Mouse (Mus musculus) liver, embryonic 16.5 days (tissue): ENCODE results near the gene Rrm2. TPM values are rescaled to one million over a fixed set of nuclear protein-coding genes. Genes with fewer than 3 reads are reported as not detected.
"Not testable (repeated sequence)": the region's sequence is repeated elsewhere in the genome, so short reads cannot be mapped to it uniquely, and the experiment has no call there.

Experiments used
- ATAC-seq: fragments of 200-750 bp; cut with Nextera tagmentation; 2 replicates; pipeline ENCODE4 v1.8.0; 2017; ENCODE audit warnings: low read depth, mild to moderate bottlenecking, moderate number of reproducible peaks, moderate library complexity
- H3K27ac ChIP-seq: fragments of 300-500 bp; sonication (generic); 2 replicates; pipeline ENCODE4 v1.5.1; 2014; ENCODE audit warnings: mild to moderate bottlenecking, low read length
- H3K27me3 ChIP-seq: fragments of 300-500 bp; sonication (generic); 2 replicates; pipeline ENCODE4 v1.6.1; 2014; ENCODE audit warnings: low read depth, low read length, mixed read lengths; ENCODE audit not compliant: control insufficient read depth, insufficient read depth
- H3K36me3 ChIP-seq: fragments of 300-500 bp; sonication (generic); 2 replicates; pipeline ENCODE4 v1.6.1; 2014; ENCODE audit warnings: mild to moderate bottlenecking; ENCODE audit not compliant: control insufficient read depth, insufficient read depth
- H3K4me1 ChIP-seq: fragments of 300-500 bp; sonication (generic); 2 replicates; pipeline ENCODE4 v1.6.1; 2014; ENCODE audit warnings: low read depth, low read length, mixed read lengths; ENCODE audit not compliant: control insufficient read depth
- H3K4me2 ChIP-seq: fragments of 300-500 bp; sonication (generic); 2 replicates; pipeline ENCODE4 v1.6.1; 2014; ENCODE audit warnings: low read depth, low read length, mixed read lengths
- H3K4me3 ChIP-seq: fragments of 300-500 bp; sonication (generic); 2 replicates; pipeline ENCODE4 v1.5.1; 2014; ENCODE audit warnings: low read depth, mild to moderate bottlenecking, low read length
- H3K9ac ChIP-seq: fragments of 300-500 bp; sonication (generic); 2 replicates; pipeline ENCODE4 v1.6.1; 2014; ENCODE audit warnings: low read depth, low read length
- H3K9me3 ChIP-seq: fragments of 300-500 bp; sonication (generic); replicated peaks from 2 replicates; pipeline ENCODE4 v1.6.1; 2016; ENCODE audit warnings: low read length; ENCODE audit not compliant: control insufficient read depth
- WGBS: fragments of 180-500 bp; shearing (Covaris S2); extraction: QIAGEN DNeasy Blood & Tissue Kit; methylation state at CpG from one replicate; pipeline ENCODE4 v1.1.7; 2014; ENCODE audit not compliant: insufficient replicate concordance; 5-methylcytosine and 5-hydroxymethylcytosine counted together
- polyA plus RNA-seq: library from polyadenylated mRNA; unstranded; fragments of >200 nt; fragmentation: Nextera tagmentation; extraction: Ambion mirVana; gene quantifications from 2 replicates; pipeline ENCODE4 v1.2.1, GENCODE M21; 2015

The Rrm2 gene
- polyA plus RNA-seq, 1 experiment from 2014 or later: 418 TPM

DNA sequence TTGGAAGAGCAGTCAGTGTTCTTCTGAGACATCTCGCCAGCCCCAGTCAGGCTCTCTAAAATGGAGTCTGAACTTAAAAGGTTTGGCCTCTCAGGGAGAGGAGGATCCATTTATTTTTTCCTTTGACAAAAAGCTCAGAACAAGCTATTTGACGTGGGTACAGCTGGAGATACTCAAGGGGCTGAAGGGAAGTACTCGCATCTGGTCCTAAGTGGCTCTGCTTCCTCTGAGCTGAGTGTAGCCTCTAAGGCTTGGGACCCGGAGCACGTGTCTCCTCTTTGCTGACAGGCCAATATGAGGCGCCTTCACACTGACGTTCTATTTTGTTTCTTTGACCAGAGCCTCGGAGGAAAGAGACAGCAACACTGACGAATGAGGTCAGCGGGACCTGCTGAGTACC lies 8.5 kb upstream of the Rrm2 start:
- H3K4me1 ChIP-seq: peaks cover 25% of the 10 kb centered on the region
- no peaks in the 10 kb centered on the region for H3K36me3 ChIP-seq
- no peak overlapping the region for H3K4me3 ChIP-seq
- H3K9me3 ChIP-seq: no peaks in the 10 kb centered on the region
- no peak for ATAC-seq
- no peak overlapping the region for H3K27ac ChIP-seq
- H3K9ac ChIP-seq: no peak overlapping the region
- no peak overlapping the region for H3K4me2 ChIP-seq
- 62% methylated on average over 10 of the region's 10 CpGs for WGBS
- no peaks in the 10 kb centered on the region; the same call in 1 of the 2 replicates for H3K27me3 ChIP-seq

DNA sequence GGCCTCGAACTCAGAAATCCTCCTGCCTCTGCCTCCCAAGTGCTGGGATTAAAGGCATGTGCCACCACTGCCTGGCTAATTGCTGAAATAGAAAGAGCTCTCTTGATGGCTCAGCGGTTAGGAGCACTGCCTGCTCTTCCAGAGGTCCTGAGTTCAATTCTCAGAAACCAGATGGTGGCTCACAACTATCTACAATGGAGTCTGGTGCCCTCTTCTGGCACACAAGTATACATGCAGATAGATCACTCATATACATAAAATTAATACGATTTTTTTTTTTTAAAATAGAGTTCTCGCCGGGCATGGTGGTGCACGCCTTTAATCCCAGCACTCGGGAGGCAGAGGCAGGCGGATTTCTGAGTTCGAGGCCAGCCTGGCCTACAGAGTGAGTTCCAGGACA lies 6.4 kb upstream of the Rrm2 start:
- H3K36me3 ChIP-seq, H3K27ac ChIP-seq, H3K9me3 ChIP-seq, H3K9ac ChIP-seq, ATAC-seq, H3K4me2 ChIP-seq, H3K27me3 ChIP-seq, H3K4me3 ChIP-seq: not testable (repeated sequence)
- WGBS: 70% methylated on average over 9 of the region's 9 CpGs
- H3K4me1 ChIP-seq: peaks cover 45% of the 10 kb centered on the region

DNA sequence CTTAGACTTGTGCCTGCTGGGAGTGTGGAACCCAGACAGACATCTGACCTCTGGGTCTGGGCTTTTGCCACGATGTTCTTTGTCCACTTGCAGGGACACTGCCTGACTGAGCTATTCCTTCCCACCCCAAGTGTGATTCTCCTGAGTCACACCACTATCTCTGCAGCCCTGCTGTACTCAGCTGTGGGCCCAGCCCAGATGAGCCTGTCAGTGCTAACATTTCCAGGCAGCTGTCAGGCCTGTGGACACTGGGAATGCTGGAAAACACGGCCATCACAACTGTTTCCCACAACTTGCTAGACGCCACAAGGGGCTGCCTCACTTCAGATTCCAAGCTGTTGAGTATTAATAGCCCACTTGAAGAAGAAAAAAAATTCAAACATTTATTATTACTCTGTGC lies 5.0 kb upstream of the Rrm2 start:
- H3K4me2 ChIP-seq: peak overlapping the region; percentile 34
- WGBS: 68% methylated on average over 3 of the region's 3 CpGs
- no peaks in the 10 kb centered on the region for H3K27me3 ChIP-seq
- no peaks in the 10 kb centered on the region for H3K36me3 ChIP-seq
- no peaks in the 10 kb centered on the region for H3K9me3 ChIP-seq
- peaks cover 44% of the 10 kb centered on the region for H3K4me1 ChIP-seq
- H3K9ac ChIP-seq: peak overlapping the region; percentile 38
- no peak overlapping the region for H3K4me3 ChIP-seq
- peak; percentile 74 for ATAC-seq
- peak overlapping the region; percentile 85 for H3K27ac ChIP-seq

DNA sequence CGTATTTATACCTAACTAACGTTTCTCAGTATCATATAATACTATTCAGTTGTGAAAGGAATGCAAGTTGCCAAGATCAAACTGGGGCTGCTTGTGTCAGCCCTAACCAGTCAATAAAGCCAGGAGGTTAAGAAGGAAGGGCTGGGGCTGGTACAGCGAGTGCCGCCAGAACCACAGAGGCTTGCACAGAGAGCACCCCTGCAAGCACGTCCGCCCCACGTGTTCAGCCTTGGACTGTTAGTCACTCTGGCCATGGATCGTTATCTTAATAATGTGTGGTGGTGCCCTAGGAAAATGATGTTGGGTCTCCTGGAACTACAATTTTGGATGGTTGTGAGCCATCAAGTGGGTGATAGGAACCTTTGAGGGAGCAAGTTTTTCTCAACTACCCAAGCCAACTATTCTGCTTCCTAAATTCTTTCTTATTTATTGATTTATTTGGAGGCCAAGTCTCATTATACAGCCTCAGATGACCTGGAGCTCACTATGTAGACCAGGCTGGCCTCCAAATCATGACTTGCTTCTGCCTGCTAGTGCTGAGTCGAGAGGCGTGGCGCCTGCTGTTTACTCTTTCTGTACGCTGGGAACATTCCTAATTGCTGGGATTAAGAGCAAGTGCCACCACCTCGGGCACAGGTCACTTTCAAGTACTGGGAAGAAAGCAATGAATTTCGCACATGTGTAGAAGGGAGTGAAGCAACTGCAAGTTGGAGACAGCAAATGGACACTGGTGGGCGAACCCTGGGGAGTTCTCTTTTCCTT lies 2.4 kb upstream of the Rrm2 start:
- 67% methylated on average over 15 of the region's 15 CpGs for WGBS
- ATAC-seq: peak; percentile 26
- Histone ChIP-seq H3K4me3 (peak overlapping the region; percentile 97), H3K36me3 (peaks cover 12% of the 10 kb centered on the region), H3K4me1 (peaks cover 49% of the 10 kb centered on the region), H3K27ac (peak overlapping the region; percentile 89), H3K9ac (peak overlapping the region; percentile 94), H3K9me3 (no peaks in the 10 kb centered on the region), H3K27me3 (no peaks in the 10 kb centered on the region), H3K4me2 (peak overlapping the region; percentile 56)

DNA sequence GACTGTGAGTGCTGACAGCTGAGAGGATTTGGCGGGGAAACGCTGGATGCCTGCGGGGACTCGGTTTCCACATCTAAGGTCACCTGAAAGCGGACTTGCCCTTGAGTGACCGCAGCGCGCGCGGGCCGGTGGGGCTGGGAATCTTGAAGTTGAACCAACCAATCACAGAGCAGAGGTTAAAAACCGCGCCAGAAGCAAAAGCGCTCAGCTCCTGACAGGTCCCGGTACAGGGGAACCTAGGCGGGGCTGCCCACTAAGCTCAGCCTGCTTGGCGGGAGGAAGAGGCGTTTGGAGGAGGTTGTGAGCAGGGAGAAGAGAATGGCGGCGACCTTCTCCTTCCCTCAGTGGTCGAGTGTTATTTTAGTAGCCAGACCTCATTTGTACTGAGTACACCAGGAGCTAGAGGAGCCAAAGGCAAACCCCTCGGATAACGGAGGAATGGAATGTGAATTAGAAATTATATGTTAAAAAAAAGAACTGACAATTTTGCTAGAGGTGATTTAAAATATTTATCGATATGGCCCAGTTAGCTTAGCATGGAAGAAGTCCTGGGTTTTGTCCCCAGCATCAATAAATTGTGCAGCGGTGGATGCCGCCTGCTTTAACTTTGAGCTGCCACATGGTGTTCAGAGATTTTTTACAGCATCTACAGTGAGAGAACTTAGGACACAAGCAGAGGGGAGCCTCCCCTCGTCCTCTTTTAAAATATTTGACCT lies 1.1 kb upstream of the Rrm2 start:
- Histone ChIP-seq H3K4me3 (peak overlapping the region; percentile 97), H3K36me3 (peaks cover 24% of the 10 kb centered on the region), H3K9ac (peak overlapping the region; percentile 94), H3K27ac (peak overlapping the region; percentile 89), H3K27me3 (no peaks in the 10 kb centered on the region), H3K4me2 (peak overlapping the region; percentile 56), H3K9me3 (no peaks in the 10 kb centered on the region), H3K4me1 (peaks cover 61% of the 10 kb centered on the region)
- ATAC-seq: peak; percentile 63
- WGBS: under 1% methylated on average over 27 of the region's 27 CpGs

DNA sequence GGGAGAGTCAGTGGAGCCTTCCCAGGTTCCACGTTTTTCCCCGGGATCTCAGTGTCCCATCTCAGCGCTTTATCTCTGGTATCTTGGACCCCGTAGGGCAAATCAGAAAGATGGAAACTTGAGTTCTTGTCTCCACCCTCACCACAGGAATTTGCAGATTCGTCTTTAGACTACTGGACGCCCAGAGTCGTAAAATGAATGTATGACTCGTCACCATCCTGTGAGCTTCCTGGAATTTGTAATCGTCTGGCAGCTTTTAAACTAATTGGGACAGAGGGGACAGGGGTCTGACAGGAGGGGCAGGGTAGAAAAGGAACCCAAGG lies 600 bp upstream of the Rrm2 start:
- Histone ChIP-seq H3K36me3 (peaks cover 29% of the 10 kb centered on the region), H3K27me3 (no peaks in the 10 kb centered on the region), H3K9ac (peak overlapping the region; percentile 94), H3K4me2 (peak overlapping the region; percentile 56), H3K4me1 (peaks cover 63% of the 10 kb centered on the region), H3K9me3 (no peaks in the 10 kb centered on the region), H3K4me3 (peak overlapping the region; percentile 97), H3K27ac (peak overlapping the region; percentile 89)
- no peak for ATAC-seq
- WGBS: under 1% methylated on average over 9 of the region's 9 CpGs

DNA sequence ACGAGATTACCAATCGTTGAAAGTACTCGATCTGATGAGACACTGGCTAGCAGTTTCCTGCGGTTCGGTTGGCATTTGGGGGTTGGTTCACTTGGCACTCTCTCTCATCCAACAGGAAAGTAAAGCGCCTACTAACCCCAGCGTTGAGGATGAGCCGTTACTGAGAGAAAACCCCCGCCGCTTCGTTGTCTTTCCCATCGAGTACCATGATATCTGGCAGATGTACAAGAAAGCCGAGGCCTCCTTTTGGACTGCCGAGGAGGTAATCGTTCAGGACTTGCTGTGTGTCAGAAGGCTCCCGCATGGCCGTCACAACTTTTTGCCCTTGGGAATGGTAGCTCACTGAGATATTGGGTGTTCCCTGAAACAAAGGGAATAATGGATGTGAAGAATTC lies 780 bp downstream of the Rrm2 start:
- WGBS: under 1% methylated on average over 17 of the region's 17 CpGs
- no peak for ATAC-seq
- H3K9me3 ChIP-seq: no peaks in the 10 kb centered on the region
- no peaks in the 10 kb centered on the region for H3K27me3 ChIP-seq
- H3K4me3 ChIP-seq: peak overlapping the region; percentile 97
- peaks cover 58% of the 10 kb centered on the region for H3K4me1 ChIP-seq
- peak overlapping the region; percentile 95 for H3K9ac ChIP-seq
- peak overlapping the region; percentile 56 for H3K4me2 ChIP-seq
- H3K36me3 ChIP-seq: peaks cover 43% of the 10 kb centered on the region
- H3K27ac ChIP-seq: peak overlapping the region; percentile 86

DNA sequence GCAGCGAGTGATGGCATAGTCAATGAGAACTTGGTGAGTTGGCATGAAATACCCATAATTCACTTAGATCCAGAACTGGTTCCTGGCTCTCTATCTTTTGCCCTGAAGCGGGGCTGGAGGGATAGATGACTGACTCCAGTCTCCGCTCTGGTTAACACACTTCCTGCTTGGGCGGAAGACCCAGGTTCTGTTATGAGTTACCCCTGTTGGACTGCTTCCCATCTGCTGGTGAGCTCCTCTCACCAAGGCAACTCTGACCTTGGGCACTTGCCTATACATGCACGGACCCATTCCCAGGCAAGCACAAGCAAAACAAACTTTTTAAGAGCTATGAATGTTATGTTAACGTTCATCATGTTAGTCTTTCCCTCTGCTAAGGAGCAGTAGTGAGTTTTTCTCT lies 1.4 kb downstream of the Rrm2 start:
- Histone ChIP-seq H3K9me3 (no peaks in the 10 kb centered on the region), H3K4me2 (peak overlapping the region; percentile 56), H3K9ac (peak overlapping the region; percentile 95), H3K27ac (peak overlapping the region; percentile 86), H3K4me1 (peaks cover 56% of the 10 kb centered on the region), H3K4me3 (peak overlapping the region; percentile 97), H3K27me3 (no peaks in the 10 kb centered on the region), H3K36me3 (peaks cover 46% of the 10 kb centered on the region)
- 12% methylated on average over 6 of the region's 6 CpGs for WGBS
- ATAC-seq: no peak

DNA sequence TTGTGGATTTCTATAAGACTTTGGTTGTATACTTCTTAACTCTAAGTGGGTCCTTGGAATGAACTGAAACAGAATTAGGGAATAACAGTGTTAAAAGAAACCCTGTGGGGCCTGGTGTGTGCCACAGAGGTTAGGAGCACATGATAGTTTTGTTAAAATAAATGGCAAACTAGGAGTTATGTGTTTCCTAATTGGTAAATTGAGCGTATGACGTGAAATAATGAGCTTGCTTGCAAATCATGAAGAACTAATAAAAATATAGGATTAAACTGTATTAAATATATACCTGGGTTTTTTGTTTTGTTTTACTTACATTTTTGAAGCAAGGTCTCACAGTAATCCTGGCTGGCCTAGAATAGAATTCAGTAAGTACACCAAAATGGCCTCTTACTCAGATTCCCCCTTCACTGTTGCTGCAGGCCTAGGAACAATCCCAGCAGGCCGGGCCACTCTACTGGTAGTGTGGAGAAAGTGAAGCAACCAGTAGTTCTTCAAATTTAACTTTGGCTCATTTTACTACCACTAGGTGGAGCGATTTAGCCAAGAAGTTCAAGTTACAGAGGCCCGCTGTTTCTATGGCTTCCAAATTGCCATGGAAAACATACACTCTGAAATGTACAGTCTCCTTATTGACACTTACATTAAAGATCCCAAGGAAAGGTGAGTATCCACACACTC lies 1.9 kb downstream of the Rrm2 start:
- peak overlapping the region; percentile 56 for H3K4me2 ChIP-seq
- peak overlapping the region; percentile 95 for H3K9ac ChIP-seq
- no peaks in the 10 kb centered on the region for H3K27me3 ChIP-seq
- ATAC-seq: no peak
- peak overlapping the region; percentile 86 for H3K27ac ChIP-seq
- H3K9me3 ChIP-seq: no peaks in the 10 kb centered on the region
- H3K36me3 ChIP-seq: peaks cover 52% of the 10 kb centered on the region
- WGBS: 27% methylated on average over 5 of the region's 5 CpGs
- H3K4me3 ChIP-seq: peak overlapping the region; percentile 97
- peaks cover 56% of the 10 kb centered on the region for H3K4me1 ChIP-seq
